Mouse (Mus musculus) ovary, postnatal 14 days (tissue): ENCODE results near the gene Fgd4.

Experiments
- DNase-seq: peaks from one replicate; pipeline ENCODE4 v3.0.0; 2022; ENCODE audit warnings: low spot score

Gene Fgd4

GRCm38 (mm10) chr16:16600461-16600860 lies at the start of gene Fgd4:
Fgd4 (minus strand) TSS chr16:16600549.
- no peak for DNase-seq

- no peak for DNase-seq
These were observed 44.8 kb upstream of the Fgd4 start for GRCm38 (mm10) chr16:16645148-16645547.

GRCm38 (mm10) chr16:16633730-16634129 lies 33.4 kb upstream of the Fgd4 start:
- no peak for DNase-seq

- peak; percentile 46 for DNase-seq
These were observed 555 bp downstream of the Fgd4 start for GRCm38 (mm10) chr16:16599586-16600401.

DNA sequence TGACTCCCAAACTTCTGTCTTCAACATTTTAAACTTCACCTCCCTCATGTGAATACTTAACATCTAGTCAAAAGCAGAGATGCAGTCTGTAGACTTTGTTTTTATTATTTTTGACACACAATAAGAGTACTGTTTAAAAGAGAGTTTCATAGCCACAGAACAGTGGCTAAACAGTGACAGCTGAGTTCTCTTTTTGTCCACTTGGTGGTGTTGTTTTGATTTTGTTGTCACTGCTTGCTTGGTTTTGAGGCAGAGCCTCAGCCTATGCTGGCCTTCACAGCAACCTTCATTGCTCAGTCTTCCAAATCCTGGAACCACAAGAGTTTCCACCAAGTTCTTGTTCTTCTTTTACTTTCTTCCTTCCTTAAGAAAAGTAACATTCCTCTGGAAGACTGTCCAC lies 3.8 kb downstream of the Fgd4 start:
- no peak for DNase-seq

DNA sequence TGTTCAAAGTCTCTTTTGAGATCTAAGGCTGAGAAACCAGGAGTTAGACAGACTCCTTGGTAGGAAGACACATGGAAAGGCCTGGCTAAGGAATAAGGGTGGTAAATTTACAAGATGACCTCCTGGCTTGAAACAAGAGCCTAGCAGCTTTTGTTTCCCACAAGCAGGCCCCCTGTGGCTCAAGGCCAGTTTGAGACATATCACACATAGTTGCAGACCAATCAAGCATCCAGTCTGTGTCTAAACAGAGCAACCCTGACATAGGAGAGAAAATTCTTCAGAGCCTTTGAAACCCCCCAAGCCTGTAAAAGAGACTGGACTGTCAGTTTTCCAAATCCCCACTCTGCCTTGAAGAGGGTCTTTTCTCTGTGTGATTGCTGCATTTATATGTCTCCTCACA lies 7.7 kb downstream of the Fgd4 start:
- DNase-seq = no peak

DNA sequence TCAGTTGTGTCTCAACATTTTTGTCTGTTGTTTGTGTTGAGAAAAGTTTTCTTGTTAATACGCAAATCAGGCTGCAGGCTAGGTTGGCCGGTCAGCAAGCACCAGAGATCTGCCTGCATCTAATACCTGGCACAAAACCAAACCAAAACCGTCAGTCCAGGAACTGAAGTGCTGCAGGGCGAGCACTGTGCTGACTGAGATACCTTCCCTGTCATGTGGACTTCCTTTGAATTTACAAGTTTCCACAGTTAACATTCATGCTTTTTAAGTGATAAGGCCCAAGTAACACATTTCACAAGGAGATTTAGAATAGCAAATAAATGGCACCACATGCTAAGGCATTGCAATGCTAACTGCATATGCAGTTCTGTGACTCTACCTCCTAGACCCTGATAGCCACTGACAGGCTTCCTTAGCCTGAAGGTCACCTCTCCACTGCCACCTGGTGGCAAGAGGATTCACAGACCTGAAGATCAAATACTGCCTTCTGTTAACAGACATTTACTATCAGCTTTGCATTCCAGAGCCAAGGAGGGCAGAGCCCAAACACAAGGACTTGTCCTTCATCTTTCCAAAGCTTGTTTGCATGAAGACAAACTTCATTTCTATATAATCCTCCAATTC lies 15.8 kb downstream of the Fgd4 start:
- peak; percentile 66 for DNase-seq

GRCm38 (mm10) chr16:16576556-16576955 lies 23.8 kb downstream of the Fgd4 start:
- no peak for DNase-seq

DNA sequence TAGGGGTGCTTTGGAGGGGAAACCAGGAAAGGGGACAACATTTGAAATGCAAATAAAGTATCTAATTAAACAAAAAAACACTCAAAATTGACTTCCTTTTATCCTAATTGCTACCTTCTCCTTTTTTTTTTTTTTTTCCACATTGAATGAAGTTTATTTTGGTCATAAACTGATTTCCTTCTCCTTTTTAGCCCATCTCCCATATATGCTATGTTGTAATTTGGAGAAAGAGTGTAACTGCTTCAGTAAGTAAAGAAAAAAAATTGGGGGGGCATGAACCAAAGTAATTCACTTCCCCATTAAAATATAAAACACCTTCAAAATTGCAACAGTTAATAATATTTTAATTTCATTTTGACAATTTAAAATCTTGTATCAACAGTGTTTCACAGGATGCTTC lies 25.8 kb downstream of the Fgd4 start:
- no peak for DNase-seq

DNA sequence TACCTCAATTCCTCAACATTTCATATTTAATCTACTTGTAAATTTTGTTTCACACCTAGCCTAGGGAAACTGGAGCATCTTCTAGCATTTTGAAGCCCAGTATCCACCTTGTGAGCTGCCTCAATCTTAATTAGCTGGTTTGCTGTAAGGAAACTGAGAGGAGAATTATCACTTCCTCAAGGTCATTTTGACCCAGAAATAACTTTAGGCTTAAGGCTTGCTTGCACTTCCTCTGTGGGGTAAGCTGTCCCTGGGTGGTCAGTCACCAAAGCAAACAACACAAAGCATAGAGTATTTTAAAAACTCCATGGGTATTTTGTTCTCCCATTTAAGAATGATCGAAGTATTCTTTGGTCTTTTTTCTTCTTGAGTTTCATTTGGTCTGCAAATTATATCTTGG lies 27.2 kb downstream of the Fgd4 start:
- DNase-seq = no peak

DNA sequence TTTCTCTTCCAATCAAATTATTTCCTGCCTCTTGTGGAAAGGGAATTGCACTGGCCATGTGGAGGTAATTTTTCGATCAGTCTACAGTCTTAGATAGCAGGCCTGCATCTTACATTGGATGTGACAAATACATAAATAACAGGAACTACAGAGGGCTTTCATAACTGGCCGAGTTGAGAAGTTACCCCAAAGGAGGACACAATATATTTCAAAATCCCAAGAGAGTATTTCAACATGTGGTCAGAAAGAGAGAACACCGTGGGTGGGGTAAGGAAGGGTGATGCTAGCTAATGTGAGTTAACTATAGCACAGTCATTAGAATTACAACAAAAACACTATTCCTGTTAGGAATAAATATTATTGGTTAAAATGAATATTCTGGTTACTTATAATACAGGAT lies 29.0 kb downstream of the Fgd4 start:
- DNase-seq = no peak

- no peak for DNase-seq
These were observed 33.6 kb downstream of the Fgd4 start for GRCm38 (mm10) chr16:16566786-16567185.

GRCm38 (mm10) chr16:16566215-16566614 lies 34.1 kb downstream of the Fgd4 start:
- no peak for DNase-seq

DNA sequence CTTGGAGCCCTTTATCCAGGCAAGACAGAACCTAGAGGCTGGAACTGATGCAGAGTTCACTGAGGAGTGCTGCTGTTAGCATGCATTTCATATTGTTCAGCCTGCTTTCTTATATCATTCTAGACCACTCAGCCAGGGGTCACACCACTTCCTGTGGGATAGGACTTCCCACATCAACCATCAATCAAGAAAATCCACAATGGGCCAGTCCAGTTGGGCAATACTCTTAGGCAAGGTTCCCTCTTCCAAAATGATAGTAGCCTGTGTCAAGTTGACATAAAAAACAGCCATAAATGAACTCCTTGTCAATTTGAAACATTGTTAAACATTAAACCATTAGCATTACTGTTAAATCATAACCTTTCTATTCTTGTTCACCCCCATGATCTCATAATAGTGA lies 34.6 kb downstream of the Fgd4 start:
- no peak for DNase-seq

DNA sequence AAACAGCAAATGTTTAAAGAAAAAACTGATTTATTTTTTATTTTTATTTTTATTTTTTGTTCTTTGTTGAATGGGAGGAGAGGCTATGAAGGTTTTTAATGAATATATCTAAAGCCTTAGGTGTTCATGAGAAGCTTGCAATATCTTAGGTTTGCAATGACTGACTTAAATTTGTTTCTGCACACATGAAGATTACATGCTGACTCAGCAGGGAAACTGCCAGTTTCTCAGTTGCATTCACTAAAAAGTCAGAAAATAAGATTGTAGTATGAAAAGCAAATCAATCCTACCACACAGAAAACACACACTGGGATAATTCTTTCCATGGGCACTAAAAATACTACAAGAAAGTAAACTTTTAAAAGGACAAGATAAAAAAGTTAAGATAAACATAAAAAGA lies 39.6 kb downstream of the Fgd4 start:
- DNase-seq = no peak

GRCm38 (mm10) chr16:16559878-16560531 lies 40.3 kb downstream of the Fgd4 start:
- DNase-seq = peak; percentile 33

DNA sequence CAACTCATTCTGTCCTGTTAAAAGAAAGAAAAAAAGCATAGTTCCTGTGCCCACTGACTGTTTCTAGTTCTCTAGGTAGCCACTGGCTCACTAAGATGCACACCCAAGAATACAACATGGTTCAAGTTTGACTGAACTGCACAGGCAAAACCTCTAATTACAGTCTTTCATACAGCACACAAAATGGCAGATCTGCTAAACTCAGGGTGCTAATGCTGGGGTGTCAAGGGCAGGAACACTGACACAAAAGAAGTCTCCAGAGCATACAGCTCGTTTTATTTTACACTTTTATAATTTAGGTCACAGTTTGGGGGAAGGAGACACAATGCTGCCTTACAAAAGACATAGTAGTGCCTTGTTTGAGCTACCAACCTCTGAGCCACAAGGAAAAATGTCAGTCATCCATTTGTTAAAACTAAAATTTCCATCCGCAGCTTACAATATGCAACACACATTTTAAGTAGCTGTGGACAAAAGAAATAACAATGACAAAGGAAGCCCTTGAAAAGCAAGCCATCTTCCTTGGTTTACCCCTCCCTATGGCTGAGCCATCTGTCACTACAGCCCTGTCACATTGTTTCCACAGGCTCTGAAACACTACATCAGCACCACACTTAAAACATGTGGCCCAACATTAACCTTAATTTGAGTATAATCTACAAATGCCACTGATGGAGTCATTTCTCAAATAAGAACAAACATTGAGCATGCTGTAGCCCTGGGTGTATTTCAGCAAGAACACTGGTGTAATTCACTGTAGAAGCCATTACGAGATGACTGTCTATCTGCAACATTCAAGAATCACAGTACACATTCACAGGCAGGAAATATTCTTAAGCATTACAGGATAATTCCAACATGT lies 41.1 kb downstream of the Fgd4 start:
- no peak for DNase-seq

GRCm38 (mm10) chr16:16557738-16558137 lies 42.6 kb downstream of the Fgd4 start:
- DNase-seq = no peak

DNA sequence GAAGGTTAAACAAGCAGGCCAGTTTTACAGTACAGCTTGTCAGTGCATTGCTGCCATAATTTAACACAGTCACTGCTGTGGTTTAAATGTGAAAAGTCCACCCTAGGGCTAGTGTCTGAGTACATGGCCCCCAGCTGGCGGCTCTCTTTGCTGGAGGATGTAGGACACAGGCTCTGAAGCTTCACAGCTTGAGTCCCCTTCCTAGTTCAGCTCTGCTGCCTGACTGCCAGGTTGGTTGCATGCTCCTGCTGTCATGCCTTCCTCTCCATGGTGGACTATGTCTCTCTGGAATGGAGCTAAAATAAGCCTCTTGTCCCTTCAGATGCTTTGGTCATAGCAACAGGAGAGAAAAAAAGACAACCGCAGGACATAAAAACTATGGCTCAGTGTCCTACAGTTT lies 46.3 kb downstream of the Fgd4 start:
- DNase-seq = no peak

DNA sequence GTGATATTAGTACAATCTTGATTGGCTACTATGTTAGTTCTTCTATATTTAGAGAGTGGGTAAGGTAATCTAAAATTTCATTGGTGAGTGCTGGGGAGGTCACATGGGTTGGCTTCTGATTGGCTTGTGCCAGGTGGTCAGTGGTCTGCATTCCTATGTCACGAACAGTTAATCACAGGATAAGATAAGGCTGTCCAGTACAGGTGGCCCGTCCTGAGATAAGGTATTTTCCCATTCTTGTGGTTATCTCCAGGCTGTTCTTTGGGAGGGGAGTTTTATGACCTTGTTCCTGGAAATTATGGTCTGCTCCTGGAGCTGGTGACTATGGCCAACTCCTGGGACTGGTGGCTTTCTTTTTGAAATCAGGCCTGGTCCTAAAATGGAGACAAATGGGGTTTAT lies 48.2 kb downstream of the Fgd4 start:
- DNase-seq = no peak

DNA sequence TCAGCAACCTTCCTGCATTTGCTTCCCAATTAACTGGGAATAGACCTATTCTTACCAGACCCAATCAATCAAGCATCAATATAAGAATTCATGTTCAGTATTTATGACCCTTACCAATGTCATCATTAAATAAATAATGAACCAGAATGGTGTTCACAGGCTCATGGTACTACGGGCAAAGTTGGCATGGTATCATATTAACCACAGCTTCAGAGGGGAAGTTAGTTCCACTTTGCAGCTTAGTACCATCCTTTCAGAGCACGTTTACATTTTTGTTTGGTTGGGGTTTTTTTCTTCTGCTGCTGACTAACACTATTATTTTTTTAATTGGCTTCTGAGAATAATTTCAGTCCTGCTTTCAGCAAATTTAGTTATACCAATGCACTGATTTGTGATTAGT lies 51.2 kb downstream of the Fgd4 start:
- no peak for DNase-seq

- no peak for DNase-seq
These were observed 53.7 kb downstream of the Fgd4 start for GRCm38 (mm10) chr16:16546657-16547056.
